Mouse (Mus musculus): Measurements from ENCODE around the gene Hoxa2. TPM values are rescaled to one million over a fixed set of nuclear protein-coding genes. Genes with fewer than 3 reads are reported as not detected.

The Hoxa2 gene
- total RNA-seq, 4 experiments from 2014 or later: not detected

- DNase-seq (ENCODE audit: low spot score in 2 of 2): no peak
These were observed 13.1 kb downstream of the Hoxa2 start for GRCm38 (mm10) chr6:52151571-52151970.

- DNase-seq (ENCODE audit: low spot score in 2 of 2): no peak
These were observed 14.1 kb downstream of the Hoxa2 start for GRCm38 (mm10) chr6:52150401-52150966.

GRCm38 (mm10) chr6:52139115-52139514 is 25.5 kb downstream of the Hoxa2 start:
- DNase-seq (ENCODE audit: low spot score in 2 of 2): no peak

- DNase-seq (ENCODE audit: low spot score in 2 of 2): no peak
These were observed 26.1 kb downstream of the Hoxa2 start for GRCm38 (mm10) chr6:52138576-52138975.

- no peak for DNase-seq (ENCODE audit: low spot score in 2 of 2)
These were observed 26.6 kb downstream of the Hoxa2 start for GRCm38 (mm10) chr6:52137841-52138535.

GRCm38 (mm10) chr6:52123673-52124072 is 41.0 kb downstream of the Hoxa2 start:
- no peak for DNase-seq (ENCODE audit: low spot score in 2 of 2)

- DNase-seq (ENCODE audit: low spot score in 2 of 2): no peak
These were observed 43.5 kb downstream of the Hoxa2 start for GRCm38 (mm10) chr6:52121173-52121572.

GRCm38 (mm10) chr6:52118903-52119635 is 45.6 kb downstream of the Hoxa2 start:
- peak in 1 of 2 experiments; percentile 4 for DNase-seq (ENCODE audit: low spot score in 2 of 2)

GRCm38 (mm10) chr6:52115899-52116298 is 48.7 kb downstream of the Hoxa2 start:
- no peak for DNase-seq (ENCODE audit: low spot score in 2 of 2)

Other genes with a start within 250 kb of the Hoxa2 start
- 10 to 100 TPM; 14.0 to 20.9 (median 18.5) TPM for gene Skap2, start 152.3 kb downstream of the Hoxa2 start, total RNA-seq (2022)
- gene Hoxa1, start 6.5 kb downstream of the Hoxa2 start, total RNA-seq (2022): not detected
- not detected for gene 5730596B20Rik, start 12.7 kb upstream of the Hoxa2 start, total RNA-seq (2022)
- gene Hoxa4, start 26.9 kb upstream of the Hoxa2 start, total RNA-seq (2022): not detected
- gene Hoxa5, start 39.8 kb upstream of the Hoxa2 start, total RNA-seq (2022): not detected
- not detected for gene Hoxa6, start 43.9 kb upstream of the Hoxa2 start, total RNA-seq (2022)
- gene Hoxa3, start 48.5 kb upstream of the Hoxa2 start, total RNA-seq (2022): not detected
- gene Gm28308, start 48.5 kb upstream of the Hoxa2 start, total RNA-seq (2022): not detected
- gene Hoxa7, start 57.0 kb upstream of the Hoxa2 start, total RNA-seq (2022): not detected
- not detected for gene Hoxa9, start 66.3 kb upstream of the Hoxa2 start, total RNA-seq (2022)
- not detected for gene Hoxa10, start 76.0 kb upstream of the Hoxa2 start, total RNA-seq (2022)
- gene Hoxa11, start 81.0 kb upstream of the Hoxa2 start, total RNA-seq (2022): not detected
- gene Hoxa13, start 96.0 kb upstream of the Hoxa2 start, total RNA-seq (2022): not detected
- gene Evx1, start 148.7 kb upstream of the Hoxa2 start, total RNA-seq (2022): not detected

All from left cerebral cortex, adult 8-10 months (tissue).